Comparison of ENCODE assay signal across 20 mouse cellular contexts in genomic region chr14:48117986-48118385, GRCm38 (mm10). TPM values are rescaled to one million over a fixed set of nuclear protein-coding genes. Genes with fewer than 3 reads are reported as not detected.
DNase-seq lines count a peak whose midpoint lies in the region; TF ChIP-seq lines count a peak whose summit lies in the region.
"Had no signal": no experiment of that assay in that cellular context is flagged by ENCODE, and none has a peak within 500 bp of the region (broad histone marks: within the 10 kb centered on the region; RNA-seq: fewer than 3 reads in every experiment).

No protein-coding gene starts in this region.

- intact Hi-C loops in heart, postnatal 25 days (cut with DNase I) = no loop called here

- DNase-seq in cerebellum, adult 9-10 months = peak; percentile 7
- no peak for DNase-seq in cerebellum, adult 11 months
- DNase-seq in heart, adult 11 months = peak; percentile 75
- DNase-seq in heart, postnatal 25 days (ENCODE audit: low spot score) = no peak
- DNase-seq in layer of hippocampus, postnatal 14 days (ENCODE audit: low spot score in 2 of 2) = peak; percentile 46 to 75
- DNase-seq in layer of hippocampus, postnatal 36 days = no peak
- peak; percentile 56 for DNase-seq in brain, embryonic 14.5 days (ENCODE audit: low read depth)
- DNase-seq: adrenal gland, adult 2 months; adrenal gland, postnatal 14 days; B cell, adult 2 months; cerebellum, adult 8-10 months; forebrain, postnatal 0 days; gastrocnemius, adult 2 months; gastrocnemius, postnatal 14 days; heart, adult 18-20 months; heart, postnatal 10 days; heart, postnatal 4 days; kidney, adult 2 months had no signal

- TF ChIP-seq POLR2A in brain, embryonic 14.5 days (IDR thresholded peaks at IDR 0.05; ENCODE audit: borderline replicate concordance, extremely low read depth, insufficient read depth, insufficient read length, poor library complexity, severe bottlenecking) = no peak

- TF ChIP-seq CTCF in brain, embryonic 14.5 days (IDR thresholded peaks at IDR 0.05; ENCODE audit: borderline replicate concordance, extremely low read depth, insufficient read depth, insufficient read length) = no peak

RNA-seq across cellular contexts. Expression of gene Peli2, which starts 2.6 kb away (rescaled TPM):
- 10 to 100 TPM; 13.5 to 13.9 TPM for total RNA-seq in heart, postnatal 25 days (2021)
- 10 to 100 TPM; 20.4 to 26.0 TPM for total RNA-seq in layer of hippocampus, postnatal 14 days (2021)
- 10 to 100 TPM; 15.4 to 27.4 TPM for total RNA-seq in layer of hippocampus, postnatal 36 days (2021)
- 14.0 and 18.0 TPM in 2 replicates for polyA plus RNA-seq in brain, embryonic 14.5 days (2012; rRNA removed)
- total RNA-seq: CH12.LX had no signal
- polyA plus RNA-seq: G1E had no signal

Comparison
In these comparisons a context has a peak if more than half of its experiments do, and no peak if none do; other contexts are left out.
1. DNase-seq: peak in cerebellum, adult 9-10 months (single experiment), heart, adult 11 months (single experiment), layer of hippocampus, postnatal 14 days (2 of 2) and brain, embryonic 14.5 days (single experiment); none in cerebellum, adult 11 months (single experiment), heart, postnatal 25 days (single experiment) and layer of hippocampus, postnatal 36 days (0 of 2).